Mouse (Mus musculus) liver, postnatal 0 days (tissue): ENCODE data around the gene Nsf. TPM values are rescaled to one million over a fixed set of nuclear protein-coding genes. Genes with fewer than 3 reads are reported as not detected.
A peak's percentile ranks its signal among the peaks of the same experiment; 100 is the strongest.

Experiments
- ATAC-seq: fragments of 200-750 bp; cut with Nextera tagmentation; 2 replicates; pipeline ENCODE4 v1.8.0; 2017; ENCODE audit warnings: mild to moderate bottlenecking, moderate library complexity
- DNase-seq: peaks from one replicate; pipeline ENCODE4 v3.0.0-alpha.2; 2016
- H3K27ac ChIP-seq: fragments of 300-500 bp; sonication (generic); 2 replicates; pipeline ENCODE4 v1.5.1; 2014; ENCODE audit warnings: antibody characterized with exemption, moderate library complexity, mild to moderate bottlenecking, low read depth
- H3K27me3 ChIP-seq: fragments of 300-500 bp; sonication (generic); 2 replicates; pipeline ENCODE4 v1.6.1; 2014; ENCODE audit warnings: low read length, control low read depth, mixed read lengths; ENCODE audit not compliant: insufficient read depth
- H3K36me3 ChIP-seq: fragments of 300-500 bp; sonication (generic); replicated peaks from 2 replicates; pipeline ENCODE4 v1.6.1; 2014; ENCODE audit warnings: mild to moderate bottlenecking, control low read depth, low read length, moderate library complexity, mixed read lengths; ENCODE audit not compliant: insufficient read depth
- H3K4me1 ChIP-seq: fragments of 300-500 bp; sonication (generic); 2 replicates; pipeline ENCODE4 v1.6.1; 2014; ENCODE audit warnings: antibody characterized with exemption, mild to moderate bottlenecking, control low read depth; ENCODE audit not compliant: insufficient read depth
- H3K4me2 ChIP-seq: fragments of 300-500 bp; sonication (generic); 2 replicates; pipeline ENCODE4 v1.6.1; 2014; ENCODE audit warnings: low read depth, mild to moderate bottlenecking, low read length, moderate library complexity, mixed read lengths
- H3K4me3 ChIP-seq: fragments of 300-500 bp; sonication (generic); 2 replicates; pipeline ENCODE4 v1.5.1; 2014; ENCODE audit warnings: low read depth, low read length
- H3K9ac ChIP-seq: fragments of 300-500 bp; sonication (generic); replicated peaks from 2 replicates; pipeline ENCODE4 v1.6.1; 2014; ENCODE audit warnings: mild to moderate bottlenecking, moderate library complexity
- H3K9me3 ChIP-seq: fragments of 300-500 bp; sonication (generic); 2 replicates; pipeline ENCODE4 v1.6.1; 2016; ENCODE audit warnings: mild to moderate bottlenecking, control low read depth, low read length, mixed read lengths
- CTCF ChIP-seq: sonication (generic); IDR thresholded peaks from 2 replicates; pipeline ENCODE4 v1.5.1; 2016; ENCODE audit warnings: antibody characterized with exemption, low read depth
- EP300 ChIP-seq: IDR thresholded peaks from 2 replicates; pipeline ENCODE4 v1.6.1; 2016; ENCODE audit warnings: antibody characterized with exemption, low read depth, mild to moderate bottlenecking
- WGBS: fragments of 180-500 bp; shearing (Covaris S2); extraction: QIAGEN DNeasy Blood & Tissue Kit; methylation state at CpG from one replicate; pipeline ENCODE4 v1.1.7; 2014; ENCODE audit not compliant: insufficient replicate concordance; 5-methylcytosine and 5-hydroxymethylcytosine counted together
- polyA plus RNA-seq: library from polyadenylated mRNA; unstranded; fragments of >200 nt; fragmentation: Nextera tagmentation; extraction: Ambion mirVana; gene quantifications from 2 replicates; pipeline ENCODE4 v1.2.1, GENCODE M21; 2015

The Nsf gene
- polyA plus RNA-seq, 1 experiment from 2014 or later, result 16.0 TPM

DNA sequence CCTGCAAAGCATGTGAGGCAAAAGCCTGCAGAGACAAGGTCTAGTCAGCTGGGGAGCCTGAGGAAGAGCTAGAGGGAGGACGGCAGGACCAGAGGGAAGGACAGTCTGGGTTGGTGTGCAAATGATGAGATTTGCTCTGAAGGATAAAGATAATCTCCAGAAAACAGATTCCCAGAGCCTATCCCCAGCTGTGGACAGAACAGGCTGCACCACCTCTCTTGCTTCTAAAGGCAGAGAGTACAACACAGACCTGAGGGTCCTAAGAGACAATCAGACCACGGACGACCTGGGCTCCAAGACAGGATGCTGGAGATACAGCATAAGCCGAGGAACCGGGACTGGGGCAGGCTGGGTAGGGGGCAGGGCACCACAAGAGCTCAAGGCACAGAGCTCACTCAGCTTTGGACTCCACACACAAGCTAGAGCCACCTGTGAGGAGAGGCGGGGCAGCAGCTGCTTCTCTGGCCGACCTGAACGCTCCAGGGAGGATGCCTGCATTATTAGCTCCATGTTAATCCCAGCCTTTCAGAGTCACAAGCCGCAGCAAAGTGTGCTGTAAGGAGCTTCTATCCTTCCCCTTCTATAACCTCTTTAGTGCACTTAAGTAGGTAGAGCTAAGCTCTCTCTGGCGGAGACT lies 100.5 kb downstream of the Nsf start:
- WGBS, result 62% methylated on average over 10 of the region's 10 CpGs
- ATAC-seq, result no peak; the same call in 1 of the 2 replicates
- H3K4me2 ChIP-seq, result no peak overlapping the region

DNA sequence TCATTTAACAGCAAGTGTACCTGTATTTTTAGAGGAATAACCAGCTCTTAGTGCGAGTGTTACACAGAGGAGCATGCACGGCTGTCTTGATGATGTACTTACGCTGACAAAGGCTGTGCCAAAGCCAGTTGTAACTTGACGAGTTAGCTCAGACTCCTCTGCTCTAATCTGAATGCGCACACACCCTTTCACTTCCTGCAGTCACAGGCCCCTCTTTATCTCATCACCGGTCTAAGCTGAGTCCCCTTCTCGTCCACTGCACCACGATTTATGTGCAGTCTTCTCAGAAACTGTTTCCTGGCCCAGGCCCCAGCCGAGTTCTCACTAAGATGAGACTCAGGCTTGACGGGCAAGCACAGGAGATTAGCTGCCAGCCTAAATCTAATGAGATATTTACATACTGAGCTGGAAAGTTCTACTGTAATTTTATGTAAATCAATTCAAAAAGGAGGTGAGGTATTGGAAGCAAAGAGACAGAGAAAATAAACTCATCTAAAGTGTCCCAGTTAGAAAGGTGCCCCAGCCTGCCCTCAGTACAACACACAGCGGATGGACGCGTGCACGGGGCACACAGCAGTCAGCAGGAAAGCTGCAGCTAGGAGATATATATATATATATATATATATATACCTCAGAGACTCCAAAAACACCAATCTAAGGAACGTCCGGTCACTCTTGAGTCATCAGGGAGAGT lies 101.1 kb downstream of the Nsf start:
- WGBS, result 37% methylated on average over 16 of the region's 16 CpGs
- no peak overlapping the region for H3K9ac ChIP-seq
- ATAC-seq (peak; percentile 76), DNase-seq (no peak)
- no peaks in the 10 kb centered on the region for H3K4me1 ChIP-seq
- no peak overlapping the region for H3K4me3 ChIP-seq
- H3K36me3 ChIP-seq, result peaks cover 10% of the 10 kb centered on the region
- TF ChIP-seq EP300 (no peak), CTCF (no peak)
- no peaks in the 10 kb centered on the region for H3K27me3 ChIP-seq
- no peak overlapping the region for H3K27ac ChIP-seq
- no peak overlapping the region for H3K4me2 ChIP-seq
- H3K9me3 ChIP-seq, result no peaks in the 10 kb centered on the region

More for the DNA sequence above, 100.5 kb downstream of the Nsf start:
- H3K4me3 ChIP-seq, result no peak overlapping the region
- no peaks in the 10 kb centered on the region for H3K4me1 ChIP-seq
- TF ChIP-seq CTCF (no peak), EP300 (no peak)
- no peak for DNase-seq
- H3K9ac ChIP-seq, result no peak overlapping the region
- H3K36me3 ChIP-seq, result peaks cover 16% of the 10 kb centered on the region
- H3K27ac ChIP-seq, result no peak overlapping the region
- H3K9me3 ChIP-seq, result no peaks in the 10 kb centered on the region
- H3K27me3 ChIP-seq, result no peaks in the 10 kb centered on the region

DNA sequence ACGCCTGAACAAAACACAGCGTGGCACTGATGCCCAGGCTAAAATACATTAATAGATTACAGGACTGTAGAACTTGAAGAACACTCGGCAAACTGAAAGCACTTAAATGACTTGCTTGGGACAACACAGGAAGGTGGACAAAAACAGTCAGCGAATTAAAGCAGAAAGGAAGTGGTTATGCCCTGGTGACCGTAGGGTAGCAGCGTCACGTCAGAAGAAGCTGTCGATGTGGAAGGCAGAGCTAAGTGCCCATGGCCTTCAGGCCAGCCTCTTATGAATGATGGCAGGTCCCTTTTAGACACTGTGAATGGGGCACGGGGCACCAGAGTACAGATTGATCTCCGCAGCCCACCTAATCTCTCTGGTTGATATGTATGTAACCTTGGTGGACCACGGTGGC lies 105.6 kb downstream of the Nsf start:
- ATAC-seq (no peak), DNase-seq (no peak)
- Histone ChIP-seq H3K27ac (no peak overlapping the region), H3K9ac (no peak overlapping the region), H3K4me2 (no peak overlapping the region), H3K27me3 (no peaks in the 10 kb centered on the region), H3K36me3 (0 out of 2 replicates have a peak, but pooled peaks cover 6% of the 10 kb centered on the region), H3K4me1 (no peaks in the 10 kb centered on the region), H3K9me3 (no peaks in the 10 kb centered on the region), H3K4me3 (no peak overlapping the region)
- 71% methylated on average over 11 of the region's 11 CpGs for WGBS
- TF ChIP-seq CTCF (no peak), EP300 (no peak)

DNA sequence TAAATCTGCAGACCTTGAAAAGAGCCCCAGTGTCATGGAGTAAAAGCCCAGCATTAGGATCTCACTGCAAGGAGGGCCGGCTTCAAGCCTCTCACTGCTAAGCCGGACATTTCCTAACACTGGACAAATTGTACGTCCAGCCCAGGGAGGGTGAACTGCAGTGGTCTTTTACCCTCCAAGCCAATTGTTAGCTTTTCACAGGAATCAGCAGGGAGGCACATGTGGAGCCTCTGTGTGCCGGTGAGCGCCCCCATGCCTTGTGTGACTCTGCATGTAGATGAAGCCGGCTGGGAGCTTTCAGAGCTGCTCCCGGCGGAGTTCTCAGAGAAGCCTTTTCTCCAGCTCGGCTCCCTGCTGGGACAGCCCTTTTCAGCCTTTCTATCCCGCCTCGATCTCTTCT lies 113.0 kb downstream of the Nsf start:
- ATAC-seq (no peak), DNase-seq (no peak)
- Histone ChIP-seq H3K4me2 (no peak overlapping the region), H3K4me3 (no peak overlapping the region), H3K27ac (no peak overlapping the region), H3K9me3 (no peaks in the 10 kb centered on the region), H3K27me3 (no peaks in the 10 kb centered on the region), H3K36me3 (peaks cover 6% of the 10 kb centered on the region; the same call in 1 of the 2 replicates), H3K9ac (no peak overlapping the region), H3K4me1 (no peaks in the 10 kb centered on the region)
- 75% methylated on average over 11 of the region's 11 CpGs for WGBS
- no peak for TF ChIP-seq CTCF
- no peak for TF ChIP-seq EP300

DNA sequence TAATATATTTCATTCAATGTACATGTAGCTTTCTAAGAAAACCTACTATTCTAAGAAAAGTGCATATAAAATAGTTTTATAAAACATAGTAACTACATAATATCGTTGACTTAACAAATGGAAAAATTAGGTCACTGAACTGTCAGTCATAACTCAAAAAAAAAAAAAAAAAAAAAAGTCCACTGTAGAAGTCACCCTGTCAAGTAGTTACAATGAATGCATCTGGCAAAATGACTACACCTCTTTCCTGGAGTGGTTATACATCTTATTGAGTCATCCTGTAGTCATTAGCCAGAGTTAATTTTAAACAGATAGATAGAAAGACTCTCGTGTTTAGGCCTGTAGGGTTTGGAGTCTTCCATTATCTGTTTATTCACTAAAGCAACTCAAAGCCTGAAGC lies 114.9 kb downstream of the Nsf start:
- no peaks in the 10 kb centered on the region for H3K27me3 ChIP-seq
- ATAC-seq (no peak), DNase-seq (no peak)
- no peaks in the 10 kb centered on the region for H3K4me1 ChIP-seq
- peaks cover 3% of the 10 kb centered on the region; the same call in 1 of the 2 replicates for H3K36me3 ChIP-seq
- H3K9me3 ChIP-seq, result no peaks in the 10 kb centered on the region
- no peak overlapping the region for H3K4me2 ChIP-seq
- no peak overlapping the region for H3K4me3 ChIP-seq
- H3K9ac ChIP-seq, result no peak overlapping the region
- no peak overlapping the region for H3K27ac ChIP-seq
- no peak for TF ChIP-seq CTCF
- TF ChIP-seq EP300, result no peak
- WGBS, result 68% methylated on average over 2 of the region's 2 CpGs

DNA sequence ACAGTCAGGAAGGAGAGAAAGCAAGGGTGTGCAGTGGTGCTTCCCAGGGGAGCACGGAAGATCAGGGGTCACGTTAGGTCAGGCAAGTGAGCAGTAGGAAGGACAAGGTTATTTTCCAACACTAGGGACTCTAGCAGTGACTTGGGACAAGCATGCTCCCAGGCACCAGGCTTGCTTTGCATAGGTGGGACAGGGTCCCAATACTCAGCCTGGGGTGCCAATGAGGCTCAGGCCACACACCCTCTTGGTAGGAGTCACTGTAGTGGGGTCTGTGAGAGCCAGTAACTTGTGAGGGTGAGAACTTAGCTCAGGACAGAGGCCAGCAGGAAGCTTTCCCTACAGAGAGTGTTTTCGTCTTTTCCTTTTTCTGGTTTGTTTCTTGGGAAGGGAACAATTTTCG lies 121.5 kb downstream of the Nsf start:
- Histone ChIP-seq H3K27me3 (no peaks in the 10 kb centered on the region), H3K9me3 (no peaks in the 10 kb centered on the region), H3K36me3 (0 out of 2 replicates have a peak, but pooled peaks cover 3% of the 10 kb centered on the region), H3K9ac (no peak overlapping the region), H3K4me3 (no peak overlapping the region), H3K27ac (no peak overlapping the region), H3K4me1 (no peaks in the 10 kb centered on the region), H3K4me2 (no peak overlapping the region)
- no peak for TF ChIP-seq EP300
- TF ChIP-seq CTCF, result no peak
- DNase-seq, result no peak
- 87% methylated on average over 4 of the region's 4 CpGs for WGBS
- no peak for ATAC-seq
